Mouse (Mus musculus): Measurements from ENCODE around the gene Pml.

Pml gene

DNA sequence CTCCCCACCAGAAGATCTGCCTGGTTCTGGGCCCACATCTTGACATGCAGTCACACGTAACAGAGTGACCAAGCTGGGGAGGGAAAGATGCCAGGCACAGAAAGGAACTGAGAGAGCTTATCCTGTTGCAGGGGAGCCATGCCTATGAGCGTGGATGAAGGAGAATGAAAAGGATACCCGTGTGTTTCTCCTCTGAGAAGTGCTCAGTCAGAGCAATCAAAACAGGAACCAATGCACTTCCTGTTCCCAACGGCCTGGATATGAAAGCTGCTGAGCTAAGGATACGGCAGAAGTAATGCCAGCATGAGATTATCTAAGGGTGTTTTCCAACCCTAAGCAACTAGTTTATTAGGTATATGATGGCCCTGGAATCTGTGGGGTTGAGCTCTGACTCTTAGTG, 17.2 kb downstream of the Pml start:
- no peak for DNase-seq

DNA sequence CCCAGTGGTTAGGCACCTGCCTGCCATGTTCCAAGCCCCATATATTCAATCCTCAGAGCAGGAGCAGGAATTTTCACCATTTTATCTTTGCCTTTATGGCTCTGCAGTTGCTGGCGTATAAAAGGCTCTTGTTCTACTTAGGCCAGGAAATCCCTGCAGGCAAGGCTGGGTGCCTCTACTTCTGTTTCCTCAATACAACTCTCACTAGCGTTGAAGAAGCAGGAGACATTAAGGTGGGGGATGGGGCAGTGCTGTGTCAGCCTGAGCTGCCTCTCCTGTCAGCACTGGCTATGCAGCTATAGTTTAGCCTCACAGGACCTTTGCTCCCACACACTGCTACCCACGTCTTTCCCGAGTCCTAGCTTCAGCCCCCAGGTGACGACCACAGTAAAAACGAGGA, 17.8 kb downstream of the Pml start:
- DNase-seq = no peak

DNA sequence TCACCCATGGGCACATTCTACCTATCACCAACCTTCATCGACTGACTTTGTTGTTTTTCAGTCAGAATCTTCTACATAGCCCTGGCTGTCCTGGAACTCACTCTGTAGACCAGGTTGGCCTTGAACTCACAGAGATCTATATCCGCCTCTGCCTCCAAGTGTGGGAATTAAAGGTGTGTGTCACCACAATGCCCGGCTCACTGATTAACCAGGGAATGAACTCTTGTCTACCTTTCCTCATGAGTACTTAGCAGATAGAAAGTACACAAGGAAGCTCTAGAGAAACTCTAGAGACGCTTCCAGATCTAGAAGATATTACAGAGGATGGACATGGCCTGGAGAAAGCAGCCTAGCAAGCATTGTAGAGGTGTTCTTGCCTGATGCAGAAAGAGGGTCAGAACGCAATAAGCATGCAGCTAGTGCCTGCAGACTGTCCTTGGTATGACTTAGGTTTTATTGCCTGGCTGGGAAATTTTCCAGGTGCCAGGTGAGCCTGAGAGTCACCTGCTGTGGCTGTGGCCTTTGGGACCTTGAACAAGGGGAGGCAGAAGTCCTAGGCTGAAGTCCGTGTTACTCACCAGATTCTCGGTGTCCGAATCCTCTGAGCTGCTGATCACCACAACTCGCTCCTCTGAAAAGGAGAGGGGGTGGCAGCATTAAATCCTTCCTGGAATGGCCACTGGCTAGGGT, 20.7 kb downstream of the Pml start:
- DNase-seq = no peak

DNA sequence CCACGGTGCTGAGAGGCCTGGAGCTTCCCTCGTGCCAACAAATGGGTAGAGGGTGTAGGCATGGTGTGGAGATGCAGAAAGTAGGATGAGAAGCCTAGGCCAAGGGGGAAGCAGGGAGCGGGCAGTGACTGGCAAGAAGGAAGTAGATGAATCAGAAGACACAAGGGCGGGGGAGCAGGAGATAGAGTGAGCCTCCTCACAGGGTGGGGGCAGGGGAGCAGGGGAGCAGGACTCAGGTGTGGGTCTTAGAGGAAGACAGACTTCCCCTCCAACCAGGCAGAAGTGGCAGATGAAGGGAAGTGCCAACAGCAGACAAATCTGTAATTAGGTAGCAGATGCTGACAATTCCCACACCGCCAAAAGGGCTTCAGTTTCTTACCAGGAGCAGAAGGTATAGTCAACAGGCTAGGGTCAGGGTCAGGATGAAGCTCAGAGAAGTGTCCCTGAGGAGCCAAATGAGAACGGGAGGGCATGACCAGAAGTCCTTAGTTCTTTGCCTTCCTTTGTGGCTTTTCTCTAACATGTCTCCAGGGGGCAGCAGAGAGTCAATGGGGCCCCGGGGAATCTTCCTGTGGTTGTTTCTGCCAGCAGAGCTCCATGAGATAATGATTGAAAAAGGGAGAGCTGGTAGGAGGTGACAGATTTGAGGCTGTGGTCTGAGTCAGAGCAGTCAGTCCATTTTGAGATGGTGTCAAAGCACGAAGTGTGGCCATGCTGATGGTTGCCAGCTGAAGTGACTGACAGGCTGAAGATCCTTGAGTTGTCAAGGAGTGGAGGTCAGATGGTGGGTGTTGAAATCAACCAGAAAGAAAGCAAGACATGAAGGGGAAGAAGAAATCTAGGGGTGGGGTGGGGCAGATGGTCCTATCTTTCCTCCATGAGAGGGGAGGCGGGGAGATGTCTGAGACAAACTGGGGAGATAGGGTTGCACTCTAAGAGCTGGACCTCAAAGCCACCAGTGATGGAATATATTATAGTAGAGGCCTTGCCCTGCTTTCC, 23.4 kb downstream of the Pml start:
- DNase-seq = peak; percentile 57

DNA sequence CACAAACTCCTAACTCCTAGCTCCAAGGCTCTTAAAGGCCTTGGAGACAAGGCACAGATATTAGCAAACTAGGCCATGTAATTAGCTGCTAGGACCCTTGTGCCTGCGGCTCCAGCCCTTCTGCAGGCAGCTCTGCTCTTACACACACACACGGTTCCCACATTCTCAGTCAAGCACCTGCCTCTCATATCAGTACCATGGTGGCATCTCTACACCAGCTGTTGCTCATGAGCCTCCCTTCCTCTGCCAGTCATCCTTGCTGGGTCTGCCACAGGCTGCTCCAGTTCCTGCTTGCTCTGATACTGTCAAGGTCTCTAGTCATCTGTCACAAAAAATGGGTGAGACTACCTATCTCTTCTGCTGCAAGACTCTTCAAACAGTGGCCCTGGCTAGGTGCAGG, 25.2 kb downstream of the Pml start:
- DNase-seq = no peak

DNA sequence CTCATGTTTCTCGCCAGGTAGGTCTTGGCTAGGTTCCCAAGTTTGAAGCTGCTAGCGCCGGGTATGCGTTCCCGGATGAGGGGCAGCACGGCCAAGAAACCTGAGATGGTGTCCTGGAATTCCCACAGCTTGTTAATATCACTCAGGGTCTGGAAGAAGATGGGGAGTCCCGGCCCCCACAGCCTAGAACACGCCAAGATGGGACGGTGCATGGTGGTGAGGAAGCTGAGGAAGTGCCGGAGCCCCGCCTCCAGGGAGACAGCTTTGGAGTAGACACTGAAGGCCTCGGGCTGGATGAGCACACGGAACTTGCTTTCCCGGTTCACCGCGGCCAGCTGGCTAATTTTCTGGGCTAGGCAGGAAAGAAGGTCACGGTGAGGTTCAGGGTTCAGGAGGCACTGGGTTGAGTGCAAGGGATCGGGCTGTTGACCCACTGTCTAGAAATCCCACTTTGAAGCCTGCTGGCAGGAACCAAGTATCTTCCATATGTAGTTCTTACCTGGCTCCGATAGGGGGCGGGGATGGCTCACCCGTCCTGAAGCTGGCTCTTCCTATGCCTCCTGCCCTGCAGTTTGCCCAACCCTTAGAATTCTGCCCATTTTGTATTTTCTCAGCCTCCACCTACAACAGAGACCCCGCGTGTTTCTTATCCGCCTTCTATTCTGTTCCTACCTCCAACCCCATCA, 29.2 kb downstream of the Pml start:
- peak; percentile 61 for DNase-seq

DNA sequence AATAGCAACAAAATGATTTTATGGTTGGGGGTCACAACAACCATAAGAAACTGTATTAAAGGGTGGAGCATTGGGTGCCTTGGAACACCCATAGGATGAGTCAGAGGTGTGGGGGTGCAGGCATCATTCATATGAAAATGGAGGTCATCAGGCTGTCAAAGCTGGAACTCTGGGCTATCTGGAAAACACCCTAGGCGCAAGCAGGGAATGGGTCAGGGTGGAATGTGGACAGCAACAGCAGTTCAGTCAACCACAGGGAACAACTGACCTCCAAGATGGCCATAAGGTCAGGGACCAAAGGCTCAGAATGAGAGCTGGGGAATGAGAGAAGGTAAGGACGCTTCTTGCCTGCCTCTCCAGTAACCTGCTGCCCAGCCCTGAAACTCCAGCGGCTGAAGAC, 31.0 kb downstream of the Pml start:
- no peak for DNase-seq

DNA sequence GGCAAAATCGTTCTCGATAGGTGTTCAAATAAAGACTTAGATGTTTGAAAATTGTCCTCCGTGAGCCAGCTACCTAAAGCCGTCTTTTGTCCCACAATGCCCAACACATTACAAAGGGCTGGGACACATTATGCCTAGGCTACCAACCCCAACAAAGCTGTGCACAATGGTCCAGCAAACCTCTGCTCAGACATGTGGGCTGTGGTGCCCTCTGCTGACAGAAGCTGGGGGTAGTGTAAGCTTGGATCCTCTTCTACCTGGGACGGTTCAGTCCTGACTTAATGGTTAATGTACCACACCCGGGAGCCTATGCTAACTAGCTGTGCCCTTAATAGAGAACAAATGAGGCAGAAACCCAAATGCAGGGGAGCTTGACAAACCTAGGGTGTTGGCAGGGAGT, 33.2 kb downstream of the Pml start:
- DNase-seq = peak; percentile 68

DNA sequence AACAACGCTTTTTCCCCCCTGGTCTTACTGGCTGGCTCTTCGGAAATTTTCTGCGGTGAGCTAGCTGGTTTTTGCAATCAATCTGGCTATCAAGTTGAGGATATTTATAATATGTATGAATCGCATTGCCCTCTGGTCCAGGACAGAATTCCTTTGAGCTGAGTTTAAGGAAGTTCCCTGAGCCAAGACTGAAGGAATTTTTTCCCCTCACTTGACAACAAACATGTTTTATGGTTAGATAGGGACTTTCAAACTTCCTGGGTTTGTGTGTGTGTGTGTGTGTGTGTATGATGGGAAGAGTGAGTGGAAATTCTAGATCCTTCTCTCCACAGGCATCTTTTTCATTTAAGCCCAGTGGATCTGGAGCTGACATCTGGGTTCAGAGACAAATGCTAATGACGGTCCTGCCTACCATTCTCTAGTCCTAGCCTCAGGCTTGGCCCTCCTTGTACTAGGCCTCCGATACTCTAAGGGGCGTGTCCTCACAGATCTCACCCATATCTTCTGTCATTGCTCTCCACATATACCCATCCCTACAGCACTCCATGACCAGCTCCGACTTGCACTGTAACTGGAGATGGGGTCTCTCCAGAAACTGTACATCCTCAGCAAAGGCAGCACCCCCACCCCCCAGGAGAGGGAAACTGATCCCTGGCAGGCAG, 34.9 kb downstream of the Pml start:
- no peak for DNase-seq

DNA sequence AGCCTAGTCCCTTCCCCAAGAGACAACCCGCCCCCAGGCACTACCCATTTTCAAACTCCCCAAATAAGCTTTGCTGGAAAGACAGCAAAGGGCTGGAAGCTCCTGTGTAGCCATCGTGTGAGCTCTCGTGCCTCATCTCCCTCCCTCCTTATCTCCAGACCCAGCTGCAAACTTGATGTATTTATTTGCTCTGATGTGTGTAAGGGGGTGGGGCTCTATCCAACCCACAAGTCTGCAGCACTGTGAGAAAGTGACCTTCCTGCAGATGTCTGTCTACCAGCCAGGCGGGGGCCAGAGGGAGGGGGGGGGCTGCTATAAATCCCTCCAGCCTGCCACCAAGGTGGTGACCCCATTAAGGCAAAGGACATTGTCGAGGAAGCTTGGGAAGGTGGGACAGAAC, 35.7 kb downstream of the Pml start:
- DNase-seq = peak; percentile 33

DNA sequence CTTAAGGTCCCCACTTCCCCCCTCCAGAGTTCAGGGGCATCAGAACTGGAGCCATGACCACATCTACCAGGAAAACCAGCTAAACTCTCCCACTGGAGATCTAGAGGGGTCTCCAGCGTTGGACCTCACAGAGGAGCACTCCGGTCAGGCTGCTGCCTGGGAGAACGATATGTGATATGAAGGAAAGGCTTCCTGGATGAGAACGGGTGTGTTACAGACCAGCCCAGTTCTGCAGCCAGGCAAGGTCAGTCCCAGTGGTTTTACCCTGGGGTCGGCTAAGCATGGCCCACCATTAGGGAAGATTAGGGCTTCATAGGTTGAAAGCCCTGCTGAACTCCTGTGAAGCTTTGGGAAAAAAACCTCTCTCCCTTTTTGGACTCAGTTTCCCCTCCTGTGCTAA, 36.2 kb downstream of the Pml start:
- no peak for DNase-seq

DNA sequence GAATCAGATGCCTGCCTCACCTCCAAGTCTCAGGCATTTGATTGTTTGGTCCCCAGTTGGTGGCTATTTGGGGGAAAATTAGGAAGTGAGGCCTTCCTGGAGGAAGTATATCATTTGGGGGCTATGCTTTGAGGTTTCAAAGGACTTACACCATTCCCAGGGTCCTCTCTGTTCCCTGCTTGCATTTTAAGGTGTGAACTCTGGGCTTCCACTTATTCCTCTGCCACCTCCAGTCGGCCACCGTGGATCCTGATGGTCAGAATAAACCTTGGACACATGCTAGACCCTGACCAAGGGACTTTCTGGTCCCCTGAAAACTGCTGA, 39.3 kb downstream of the Pml start:
- DNase-seq = no peak

DNA sequence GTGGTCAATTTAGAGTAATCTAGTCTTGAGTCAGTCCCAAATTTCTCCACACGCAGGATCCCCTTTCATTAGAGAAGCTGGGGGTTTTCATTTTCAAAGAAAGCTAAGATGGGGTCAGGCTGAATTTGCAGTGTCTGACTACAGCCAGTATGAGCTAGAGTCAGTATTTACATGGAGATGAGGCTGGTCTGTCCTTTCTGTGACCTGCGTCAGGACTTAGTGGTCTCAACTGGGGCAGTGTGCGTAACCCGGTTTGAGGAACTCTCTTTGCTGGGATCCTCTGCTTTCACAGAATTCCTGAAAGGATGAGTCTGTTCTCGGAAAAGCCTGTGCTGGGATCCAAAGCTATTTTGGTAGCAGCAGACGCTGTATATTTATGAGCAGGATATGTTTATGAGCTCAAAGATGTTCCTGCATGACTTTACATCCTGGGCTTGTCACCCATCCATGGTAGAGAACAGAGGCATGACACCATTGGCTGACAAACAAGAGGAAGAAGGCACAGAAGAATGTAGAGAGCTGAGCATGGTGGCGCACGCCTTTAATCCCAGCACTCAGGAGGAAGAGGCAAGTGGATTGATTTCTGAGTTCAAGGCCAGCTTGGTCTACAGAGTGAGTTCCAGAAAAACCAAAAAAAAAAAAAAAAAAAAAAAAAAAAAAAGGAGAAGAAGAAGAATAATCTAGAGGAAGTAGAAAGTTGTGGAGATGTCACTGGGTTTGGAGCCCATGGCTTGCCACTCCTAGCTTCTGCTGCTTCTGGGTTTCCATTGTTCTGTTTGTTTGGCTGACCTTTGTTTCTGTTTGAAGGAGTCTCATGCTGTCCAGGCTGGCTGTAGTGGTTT, 39.9 kb downstream of the Pml start:
- no peak for DNase-seq

DNA sequence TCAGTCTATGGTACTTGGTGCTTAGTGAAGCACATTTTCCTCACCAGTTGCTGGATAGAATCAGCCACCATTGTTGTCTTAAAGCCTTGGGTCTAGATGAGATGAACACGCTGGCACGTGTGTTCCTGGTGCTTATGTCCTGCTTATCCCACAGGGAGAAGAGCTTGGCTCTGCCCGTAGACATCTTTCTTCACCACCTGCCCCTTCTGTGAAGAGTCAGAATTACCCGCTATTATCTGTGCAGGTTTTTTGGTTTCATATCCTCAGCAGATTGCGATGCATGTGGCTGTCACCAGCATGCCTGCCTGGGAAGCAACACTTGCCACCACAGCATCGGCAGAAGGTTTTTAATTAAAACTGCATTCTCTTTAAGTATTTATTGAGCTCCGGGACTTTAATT, 43.6 kb downstream of the Pml start:
- no peak for DNase-seq

DNA sequence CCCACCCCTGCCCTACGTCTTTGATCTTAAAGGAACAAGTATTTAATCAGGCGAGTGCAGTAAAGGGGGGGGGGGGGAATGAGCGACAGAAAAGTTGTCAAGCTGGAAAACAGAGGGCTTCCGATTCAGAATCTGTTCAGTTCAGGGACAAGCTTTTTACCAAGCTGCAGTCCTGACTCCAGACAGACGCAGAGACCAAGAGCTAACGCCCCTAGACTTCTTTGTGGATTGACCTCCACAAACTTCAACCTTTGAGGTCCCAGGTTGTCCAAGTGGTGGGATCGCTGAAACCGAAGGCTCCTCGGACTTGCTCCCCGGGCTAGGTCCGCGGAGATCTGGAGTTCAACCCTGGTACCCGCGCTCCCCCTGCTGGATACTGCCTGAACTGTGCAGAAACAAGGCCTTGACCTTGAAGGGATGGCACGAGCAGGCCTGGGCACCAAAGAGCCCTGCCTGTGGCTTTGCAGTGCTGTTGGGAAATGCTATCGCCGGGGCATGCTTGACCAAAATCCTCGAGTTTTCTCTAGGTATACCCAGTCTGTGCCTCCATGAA, 45.1 kb downstream of the Pml start:
- peak; percentile 91 for DNase-seq

DNA sequence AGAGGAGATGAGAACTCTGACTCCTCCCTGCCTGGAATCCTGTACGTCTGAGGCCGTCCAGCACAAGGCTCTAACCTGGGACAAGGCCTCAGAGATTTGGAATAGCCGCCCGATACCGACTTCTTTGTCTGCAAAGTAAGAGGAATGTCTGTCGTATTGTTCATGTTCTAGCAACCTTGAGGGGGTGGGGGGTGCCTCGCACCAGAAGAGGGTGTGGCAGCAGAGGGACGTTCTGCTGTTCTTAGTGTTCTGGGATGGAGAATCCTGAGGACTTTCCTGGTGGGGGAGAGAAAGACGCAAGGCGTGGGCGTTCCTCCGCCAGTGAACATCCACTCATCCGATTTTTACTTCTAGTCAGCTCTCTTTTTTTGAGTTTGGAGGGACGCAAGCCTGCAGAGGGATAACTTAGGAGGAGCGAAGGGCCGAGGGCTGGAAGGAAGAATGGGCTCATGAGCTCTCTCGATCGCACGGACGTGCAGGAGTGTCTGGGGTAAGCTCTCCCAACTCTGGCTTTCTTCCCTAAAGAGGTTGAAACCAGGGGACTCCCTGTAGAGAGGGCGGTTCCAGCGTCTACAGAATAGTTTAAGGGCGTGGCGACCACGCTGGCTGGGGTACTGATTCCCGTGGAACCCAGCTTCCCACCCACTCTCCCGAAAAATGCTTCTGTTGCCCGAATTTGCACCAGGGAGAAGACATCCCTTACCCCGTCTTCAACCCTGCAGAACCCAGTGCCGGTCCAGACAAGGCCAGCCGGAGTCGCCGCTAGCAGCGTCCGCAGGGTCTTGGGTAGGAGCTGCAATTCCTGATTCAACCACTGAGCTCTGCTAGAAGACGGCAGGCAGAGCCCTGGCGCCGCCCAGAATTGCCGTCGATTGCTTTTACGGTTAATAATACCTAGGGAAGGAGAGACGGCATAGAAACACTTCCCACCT, 45.8 kb downstream of the Pml start, which contains the start of the genes Islr and Islr2:
Gene Islr, minus strand, starts transcription at position 791 of the 932 bp plus-strand sequence.
Gene Islr2, minus strand, starts transcription at position 804 of the 932 bp plus-strand sequence.
- DNase-seq = peak; percentile 91

DNA sequence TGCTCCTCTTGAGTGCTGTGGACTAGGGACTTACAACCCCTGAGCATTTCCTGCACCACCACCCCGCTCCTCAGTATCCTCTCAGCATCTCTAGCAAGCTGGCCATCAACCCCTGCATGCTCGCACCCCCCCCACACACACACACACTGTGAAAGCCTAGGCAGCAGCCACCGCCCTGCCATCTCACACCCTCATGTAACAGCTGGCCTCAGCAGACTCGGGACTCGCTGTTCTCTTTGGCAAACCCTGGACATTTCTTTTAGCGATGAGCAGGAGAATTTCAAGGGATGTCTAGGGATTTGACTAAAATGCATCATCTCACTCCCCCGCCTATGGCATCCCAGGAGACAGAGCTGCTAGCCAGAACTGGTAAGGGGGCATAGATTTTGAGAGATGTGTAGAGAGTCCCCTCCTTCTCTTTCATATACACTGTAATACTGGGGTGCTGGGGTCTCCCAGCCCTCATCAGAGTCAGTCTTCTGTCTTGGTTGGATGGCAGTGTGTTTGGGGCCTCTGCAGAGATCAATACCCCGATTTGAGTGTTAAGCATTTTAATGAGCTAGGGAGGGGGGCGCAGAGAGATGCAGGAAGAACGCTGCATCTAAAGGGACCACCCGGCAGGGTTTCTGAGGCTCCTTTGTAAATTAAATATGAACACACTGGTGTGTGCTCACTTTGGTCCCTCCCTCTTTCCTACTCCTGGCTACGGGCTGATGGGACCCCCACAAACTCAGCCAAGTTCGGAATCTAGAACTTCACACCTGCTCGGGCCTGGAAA, 46.7 kb downstream of the Pml start:
- DNase-seq = peak; percentile 28

DNA sequence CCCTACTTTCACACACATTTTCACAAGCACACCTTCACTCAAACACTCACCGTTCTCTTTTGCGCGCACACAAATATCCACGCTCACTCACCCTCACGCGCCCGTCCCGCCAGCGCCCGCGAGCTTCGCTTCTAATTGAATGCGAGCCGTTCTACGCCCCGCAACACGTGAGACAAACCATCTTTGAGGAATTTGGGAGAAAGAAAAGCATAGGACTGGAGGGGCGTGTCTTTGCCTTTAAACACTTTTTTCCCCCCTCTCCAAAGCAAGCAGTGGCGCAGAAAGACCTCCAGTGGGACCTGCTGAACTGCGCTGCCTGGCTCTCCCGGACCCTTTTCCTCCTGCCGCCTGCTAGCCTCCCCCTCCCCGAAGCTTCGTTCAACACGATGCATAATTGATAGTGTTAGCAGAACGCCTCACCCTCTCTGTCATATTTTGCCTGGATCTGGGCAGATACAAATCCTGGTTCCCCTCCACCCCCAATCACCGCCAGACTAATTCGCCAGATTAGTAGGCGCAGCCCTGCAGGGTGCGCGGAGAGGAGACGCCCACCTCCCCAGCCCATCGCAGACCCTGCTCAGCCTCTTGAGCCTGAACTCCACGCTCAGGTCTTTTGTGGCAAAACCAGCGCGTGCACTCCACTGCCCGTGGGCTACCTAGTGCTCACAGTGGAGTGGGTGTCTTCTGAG, 47.6 kb downstream of the Pml start:
- peak; percentile 41 for DNase-seq
